Mouse (Mus musculus): ENCODE data around the gene Gsk3b. TPM values are rescaled to one million over a fixed set of nuclear protein-coding genes. Genes with fewer than 3 reads are reported as not detected.

The Gsk3b gene
- polyA plus RNA-seq, 2 experiments = 17.5 to 61.3 TPM

DNA sequence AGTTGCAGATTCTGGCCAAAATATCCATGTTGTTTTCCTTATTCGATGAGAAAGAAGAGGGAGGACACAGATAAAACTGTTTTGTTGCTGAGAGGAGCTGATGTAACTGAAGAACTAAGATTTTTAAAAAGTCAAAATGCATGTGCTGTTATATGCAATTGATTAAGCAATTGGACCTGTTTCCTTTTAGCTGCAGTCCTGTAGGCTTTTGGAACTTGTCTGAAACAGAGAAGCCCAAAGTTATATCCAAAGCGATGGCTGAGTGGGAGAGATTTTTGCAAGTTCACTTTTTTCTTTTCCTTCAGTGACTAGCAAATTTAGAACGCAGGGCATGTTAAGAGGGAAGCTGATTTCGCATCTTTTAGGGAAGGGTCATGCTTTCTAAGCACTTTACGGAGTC is 2.9 kb downstream of the Gsk3b start:
- Histone ChIP-seq H3K36me3 (ENCODE audit: control insufficient read depth, insufficient read depth, low read length) (peaks cover 4% of the 10 kb centered on the region; the same call in 1 of the 2 replicates), H3K27me3 (ENCODE audit: control insufficient read depth, insufficient read depth, low read length) (no peaks in the 10 kb centered on the region), H3K9ac (ENCODE audit: low read depth, low read length, severe bottlenecking) (peak overlapping the region; percentile 95), H3K9me3 (ENCODE audit: control insufficient read depth, low read length) (no peaks in the 10 kb centered on the region), H3K4me2 (replicated peaks; ENCODE audit: low read depth, low read length, severe bottlenecking) (peak overlapping the region; percentile 68), H3K4me3 (replicated peaks; ENCODE audit: low read length) (peak overlapping the region; percentile 88), H3K27ac (replicated peaks; ENCODE audit: low read depth, low read length) (no peak overlapping the region), H3K4me1 (ENCODE audit: control insufficient read depth, insufficient read depth, low read length) (peaks cover 20% of the 10 kb centered on the region)
- 18% methylated on average over 5 of the region's 5 CpGs for WGBS
- ATAC-seq (ENCODE audit: low FRiP score, low read depth) (no peak), DNase-seq (ENCODE audit: low spot score) (no peak)
- TF ChIP-seq POLR2A (IDR thresholded peaks at IDR 0.05; ENCODE audit: borderline replicate concordance, extremely low read depth, insufficient read depth, insufficient read length) = no peak

DNA sequence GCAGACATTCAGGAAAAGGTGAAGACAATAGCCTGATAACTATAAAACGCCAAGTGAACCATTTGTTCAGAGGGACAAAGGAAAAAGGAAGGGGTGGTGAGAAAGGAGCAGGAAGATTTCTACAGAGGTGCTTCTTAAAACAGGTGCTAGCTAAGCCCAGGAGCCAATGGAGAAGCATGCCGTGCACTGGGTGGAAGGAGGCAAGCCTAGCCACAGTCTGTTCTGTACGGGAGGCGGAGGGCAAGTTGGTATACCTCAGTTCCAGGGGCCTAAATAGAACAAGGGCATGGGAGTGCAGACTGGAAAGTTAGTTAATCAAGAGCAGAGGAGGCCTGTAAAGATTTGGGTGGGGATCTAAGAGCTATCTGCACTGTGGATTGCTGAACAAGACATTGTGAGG is 3.8 kb downstream of the Gsk3b start:
- Histone ChIP-seq H3K4me1 (ENCODE audit: control insufficient read depth, insufficient read depth, low read length) (peaks cover 17% of the 10 kb centered on the region), H3K9ac (ENCODE audit: low read depth, low read length, severe bottlenecking) (peak overlapping the region; percentile 36), H3K9me3 (ENCODE audit: control insufficient read depth, low read length) (no peaks in the 10 kb centered on the region), H3K27ac (replicated peaks; ENCODE audit: low read depth, low read length) (no peak overlapping the region), H3K27me3 (ENCODE audit: control insufficient read depth, insufficient read depth, low read length) (no peaks in the 10 kb centered on the region), H3K36me3 (ENCODE audit: control insufficient read depth, insufficient read depth, low read length) (peaks cover 4% of the 10 kb centered on the region; the same call in 1 of the 2 replicates), H3K4me2 (replicated peaks; ENCODE audit: low read depth, low read length, severe bottlenecking) (peak overlapping the region; percentile 68), H3K4me3 (replicated peaks; ENCODE audit: low read length) (peak overlapping the region; percentile 88)
- no peak for ATAC-seq (ENCODE audit: low FRiP score, low read depth)
- TF ChIP-seq POLR2A (IDR thresholded peaks at IDR 0.05; ENCODE audit: borderline replicate concordance, extremely low read depth, insufficient read depth, insufficient read length) = no peak
- no peak for DNase-seq (ENCODE audit: low spot score)
- WGBS = 10% methylated on average over 4 of the region's 4 CpGs

DNA sequence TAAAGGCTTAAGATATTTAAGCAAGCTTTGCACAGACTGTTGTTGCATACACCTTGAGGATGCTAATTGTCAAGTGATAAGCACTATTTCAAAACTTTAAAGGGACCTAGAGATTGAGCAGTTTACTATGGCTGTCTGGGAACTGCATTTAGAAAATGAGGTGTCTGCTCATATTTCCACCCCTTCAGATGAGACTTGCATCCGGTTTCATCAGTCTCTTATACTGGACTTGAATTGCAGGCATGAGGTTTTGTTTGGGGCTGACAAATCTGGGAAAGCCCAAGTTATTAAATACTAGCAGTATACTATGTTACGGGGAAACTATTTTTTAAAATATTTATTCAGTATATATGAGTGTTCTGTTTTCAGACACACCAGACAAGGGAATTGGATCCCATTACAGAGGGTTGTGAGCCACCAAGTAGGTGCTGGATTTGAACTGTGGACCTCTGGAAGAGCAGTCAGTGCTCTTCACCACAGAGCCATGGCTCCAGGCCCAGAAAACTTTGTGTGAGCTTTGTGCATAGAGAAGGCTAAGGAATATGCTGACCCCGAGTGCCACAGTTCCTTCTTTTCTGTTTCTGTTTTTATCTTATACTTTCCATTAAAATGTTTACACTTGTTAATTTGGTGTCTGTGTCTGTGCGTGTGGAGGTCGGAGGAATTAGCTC is 6.5 kb downstream of the Gsk3b start:
- WGBS = 76% methylated on average over 5 of the region's 5 CpGs
- no peak for TF ChIP-seq POLR2A (IDR thresholded peaks at IDR 0.05; ENCODE audit: borderline replicate concordance, extremely low read depth, insufficient read depth, insufficient read length)
- Histone ChIP-seq H3K9ac (ENCODE audit: low read depth, low read length, severe bottlenecking) (no peak overlapping the region), H3K27me3 (ENCODE audit: control insufficient read depth, insufficient read depth, low read length) (no peaks in the 10 kb centered on the region), H3K4me1 (ENCODE audit: control insufficient read depth, insufficient read depth, low read length) (peaks cover 17% of the 10 kb centered on the region), H3K4me2 (replicated peaks; ENCODE audit: low read depth, low read length, severe bottlenecking) (no peak overlapping the region), H3K4me3 (replicated peaks; ENCODE audit: low read length) (no peak overlapping the region), H3K36me3 (ENCODE audit: control insufficient read depth, insufficient read depth, low read length) (peaks cover 8% of the 10 kb centered on the region), H3K27ac (replicated peaks; ENCODE audit: low read depth, low read length) (no peak overlapping the region), H3K9me3 (ENCODE audit: control insufficient read depth, low read length) (no peaks in the 10 kb centered on the region)
- ATAC-seq (ENCODE audit: low FRiP score, low read depth) = no peak
- no peak for DNase-seq (ENCODE audit: low spot score)

DNA sequence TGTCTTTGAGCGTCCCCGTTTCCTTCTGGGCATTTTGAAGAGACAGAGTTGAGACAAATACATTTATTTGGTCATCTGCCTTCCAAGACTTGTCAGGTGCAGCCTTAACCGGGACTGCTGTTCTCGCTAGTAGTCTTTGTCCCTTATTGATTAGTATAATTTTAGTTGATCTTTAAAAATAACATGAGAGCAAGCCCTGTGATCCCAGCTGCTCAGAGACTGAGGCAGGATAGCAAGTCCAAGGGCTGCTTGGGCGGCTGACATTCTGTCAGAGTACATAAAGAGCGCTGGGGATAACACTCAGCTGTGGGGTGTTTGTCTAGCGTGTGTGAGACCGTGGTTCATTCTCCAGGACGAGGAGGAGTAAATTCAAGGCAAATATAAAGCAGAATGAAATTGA is 8.7 kb downstream of the Gsk3b start:
- Histone ChIP-seq H3K36me3 (ENCODE audit: control insufficient read depth, insufficient read depth, low read length) (peaks cover 8% of the 10 kb centered on the region), H3K4me3 (replicated peaks; ENCODE audit: low read length) (no peak overlapping the region), H3K9ac (ENCODE audit: low read depth, low read length, severe bottlenecking) (no peak overlapping the region), H3K4me2 (replicated peaks; ENCODE audit: low read depth, low read length, severe bottlenecking) (no peak overlapping the region), H3K27ac (replicated peaks; ENCODE audit: low read depth, low read length) (no peak overlapping the region), H3K27me3 (ENCODE audit: control insufficient read depth, insufficient read depth, low read length) (no peaks in the 10 kb centered on the region), H3K9me3 (ENCODE audit: control insufficient read depth, low read length) (no peaks in the 10 kb centered on the region), H3K4me1 (ENCODE audit: control insufficient read depth, insufficient read depth, low read length) (peaks cover 17% of the 10 kb centered on the region)
- no peak for ATAC-seq (ENCODE audit: low FRiP score, low read depth)
- 90% methylated on average over 9 of the region's 9 CpGs for WGBS
- no peak for DNase-seq (ENCODE audit: low spot score)
- TF ChIP-seq POLR2A (IDR thresholded peaks at IDR 0.05; ENCODE audit: borderline replicate concordance, extremely low read depth, insufficient read depth, insufficient read length) = no peak

DNA sequence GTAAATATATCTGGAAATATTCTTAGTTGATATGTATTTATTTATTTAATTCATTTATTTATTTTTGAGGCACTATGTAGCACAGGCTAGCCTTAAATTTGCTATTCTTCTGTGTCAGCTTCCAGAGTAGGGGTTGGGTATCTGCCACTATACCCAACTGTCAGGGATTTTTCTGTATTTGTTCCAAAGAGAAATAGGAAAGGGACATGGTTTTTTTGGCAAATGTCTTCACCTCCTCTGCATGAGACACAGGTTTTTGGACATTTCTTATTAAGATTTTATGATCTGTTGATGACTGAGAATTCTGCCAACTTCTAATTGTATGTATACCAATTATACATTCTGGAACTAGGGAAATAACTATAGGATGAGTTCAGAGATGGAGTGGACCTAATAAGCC is 10.5 kb downstream of the Gsk3b start:
- peaks cover 13% of the 10 kb centered on the region; the same call in 1 of the 2 replicates for H3K4me1 ChIP-seq (ENCODE audit: control insufficient read depth, insufficient read depth, low read length)
- no peak overlapping the region for H3K4me3 ChIP-seq (replicated peaks; ENCODE audit: low read length)
- H3K27me3 ChIP-seq (ENCODE audit: control insufficient read depth, insufficient read depth, low read length) = no peaks in the 10 kb centered on the region
- no peak overlapping the region for H3K9ac ChIP-seq (ENCODE audit: low read depth, low read length, severe bottlenecking)
- H3K36me3 ChIP-seq (ENCODE audit: control insufficient read depth, insufficient read depth, low read length) = peaks cover 7% of the 10 kb centered on the region
- H3K27ac ChIP-seq (replicated peaks; ENCODE audit: low read depth, low read length) = no peak overlapping the region
- H3K4me2 ChIP-seq (replicated peaks; ENCODE audit: low read depth, low read length, severe bottlenecking) = no peak overlapping the region
- ATAC-seq (ENCODE audit: low FRiP score, low read depth) = no peak
- TF ChIP-seq POLR2A (IDR thresholded peaks at IDR 0.05; ENCODE audit: borderline replicate concordance, extremely low read depth, insufficient read depth, insufficient read length) = no peak
- DNase-seq (ENCODE audit: low spot score) = no peak
- no peaks in the 10 kb centered on the region for H3K9me3 ChIP-seq (ENCODE audit: control insufficient read depth, low read length)
